Mouse (Mus musculus) myocyte (in vitro differentiated cells): ENCODE data around the gene Efhd1.

Experiments used
- CEBPB ChIP-seq: IDR thresholded peaks from 2 replicates; pipeline ENCODE4 v1.6.1; 2011; ENCODE audit warnings: mild to moderate bottlenecking, moderate library complexity; ENCODE audit not compliant: poor library complexity, insufficient read depth, severe bottlenecking
- POLR2A ChIP-seq: IDR thresholded peaks from one replicate; pipeline ENCODE4 v1.6.1; 2011; ENCODE audit warnings: low read depth, mild to moderate bottlenecking, control low read depth, moderate library complexity; ENCODE audit not compliant: insufficient read length
- POLR2AphosphoS2 ChIP-seq: IDR thresholded peaks from one replicate; pipeline ENCODE4 v1.6.1; 2011; ENCODE audit warnings: low read depth, control low read depth; ENCODE audit not compliant: insufficient read length
- REST ChIP-seq: IDR thresholded peaks from one replicate; pipeline ENCODE4 v1.6.1; 2011; ENCODE audit warnings: mild to moderate bottlenecking, control low read depth, moderate library complexity; ENCODE audit not compliant: insufficient read depth, insufficient read length

- TF ChIP-seq POLR2A (no peak), POLR2AphosphoS2 (no peak), REST (no peak), CEBPB (no peak)
Measured at GRCm38 (mm10) chr1:87292420-87293190, 28.4 kb downstream of the Efhd1 start.
